Mouse (Mus musculus) neural tube, embryonic 11.5 days (tissue): ENCODE measurements around the gene F3. TPM values are rescaled to one million over a fixed set of nuclear protein-coding genes. Genes with fewer than 3 reads are reported as not detected.

Source experiments
- ATAC-seq: fragments of 200-750 bp; cut with Nextera tagmentation; 2 replicates; pipeline ENCODE4 v1.8.0; 2017; ENCODE audit warnings: moderate number of reproducible peaks, mild to moderate bottlenecking, moderate TSS enrichment, moderate library complexity; ENCODE audit not compliant: insufficient read depth, low FRiP score, low TSS enrichment
- DNase-seq: peaks from one replicate; pipeline ENCODE4 v3.0.0-alpha.2; 2015; ENCODE audit warnings: low spot score
- H3K27ac ChIP-seq: fragments of 300-500 bp; sonication (generic); 2 replicates; pipeline ENCODE4 v1.5.1; 2014; ENCODE audit warnings: low read depth, mild to moderate bottlenecking, low read length
- H3K27me3 ChIP-seq: fragments of 300-500 bp; sonication (generic); 2 replicates; pipeline ENCODE4 v1.6.1; 2014; ENCODE audit warnings: mild to moderate bottlenecking, low read length, mixed read lengths; ENCODE audit not compliant: control insufficient read depth, insufficient read depth
- H3K36me3 ChIP-seq: fragments of 300-500 bp; sonication (generic); 2 replicates; pipeline ENCODE4 v1.6.1; 2014; ENCODE audit warnings: mild to moderate bottlenecking, low read length, moderate library complexity, mixed read lengths; ENCODE audit not compliant: control insufficient read depth, insufficient read depth
- H3K4me1 ChIP-seq: fragments of 300-500 bp; sonication (generic); 2 replicates; pipeline ENCODE4 v1.6.1; 2014; ENCODE audit warnings: low read length, mixed read lengths; ENCODE audit not compliant: control insufficient read depth, insufficient read depth
- H3K4me2 ChIP-seq: fragments of 300-500 bp; sonication (generic); 2 replicates; pipeline ENCODE4 v1.6.1; 2014; ENCODE audit warnings: low read depth, mild to moderate bottlenecking, moderate library complexity
- H3K4me3 ChIP-seq: fragments of 300-500 bp; sonication (generic); 2 replicates; pipeline ENCODE4 v1.5.1; 2014; ENCODE audit warnings: low read depth, low read length
- H3K9ac ChIP-seq: fragments of 300-500 bp; sonication (generic); 2 replicates; pipeline ENCODE4 v1.6.1; 2014; ENCODE audit warnings: mild to moderate bottlenecking, low read length
- H3K9me3 ChIP-seq: fragments of 300-500 bp; sonication (generic); 2 replicates; pipeline ENCODE4 v1.6.1; 2016; ENCODE audit warnings: low read length; ENCODE audit not compliant: control insufficient read depth
- WGBS: fragments of 180-500 bp; shearing (Covaris S2); extraction: QIAGEN DNeasy Blood & Tissue Kit; methylation state at CpG from one replicate; pipeline ENCODE4 v1.1.7; 2014; 5-methylcytosine and 5-hydroxymethylcytosine counted together
- polyA plus RNA-seq: library from polyadenylated mRNA; unstranded; fragments of >200 nt; fragmentation: Nextera tagmentation; extraction: Ambion mirVana; gene quantifications from 2 replicates; pipeline ENCODE4 v1.2.1, GENCODE M21; 2014

Gene F3
- polyA plus RNA-seq, 1 experiment from 2014 or later = 8.2 TPM

DNA sequence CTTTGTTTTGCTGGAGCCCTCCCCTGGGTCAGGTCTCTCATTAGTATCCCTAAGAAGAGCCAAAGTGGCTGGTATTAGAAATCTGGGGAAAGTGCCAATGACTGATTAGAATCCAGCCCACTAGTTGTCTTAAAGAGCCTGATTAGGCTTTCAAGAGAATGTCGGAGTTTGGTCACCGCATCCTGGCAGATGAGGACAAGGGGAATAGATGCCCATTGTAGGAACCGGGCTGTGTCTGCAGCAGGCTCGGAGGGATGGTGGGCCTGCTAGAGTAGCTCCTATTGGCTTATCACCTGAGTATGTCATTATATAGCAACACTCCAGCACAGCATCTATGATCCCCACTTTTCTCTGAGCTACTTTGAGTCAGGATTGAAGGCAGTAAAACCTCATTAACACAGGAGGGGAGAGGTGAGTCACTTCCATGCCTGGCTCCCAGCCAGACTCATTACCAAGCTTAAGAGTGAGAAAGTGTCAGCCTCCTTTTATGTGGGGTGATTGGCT is 36.9 kb upstream of the F3 start:
- Histone ChIP-seq H3K36me3 (no peaks in the 10 kb centered on the region), H3K4me3 (no peak overlapping the region), H3K27ac (no peak overlapping the region), H3K9me3 (no peaks in the 10 kb centered on the region), H3K9ac (no peak overlapping the region), H3K27me3 (no peaks in the 10 kb centered on the region), H3K4me1 (no peaks in the 10 kb centered on the region), H3K4me2 (no peak overlapping the region)
- 59% methylated on average over 4 of the region's 4 CpGs for WGBS
- DNase-seq (no peak), ATAC-seq (no peak)

DNA sequence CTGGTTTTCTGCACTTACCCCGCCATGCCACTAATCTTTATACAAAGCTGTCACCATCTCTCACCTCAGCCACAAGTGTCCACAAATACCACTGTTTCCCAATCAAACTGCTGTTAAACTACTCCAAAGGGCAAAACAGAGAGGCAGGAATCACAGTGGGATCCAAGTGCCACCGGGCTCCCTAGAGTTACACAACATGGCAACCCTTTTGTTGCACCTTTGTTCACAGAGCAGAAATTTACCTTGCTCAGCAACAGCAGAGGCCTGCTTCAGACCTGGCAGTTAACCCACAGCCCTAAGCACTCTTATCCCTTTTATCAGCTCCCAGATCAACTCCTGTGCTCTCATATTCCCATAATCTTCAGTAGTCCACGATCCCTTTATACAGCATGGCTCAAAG is 35.6 kb upstream of the F3 start:
- 90% methylated on average over 3 of the region's 3 CpGs for WGBS
- DNase-seq (no peak), ATAC-seq (no peak)
- no peaks in the 10 kb centered on the region for H3K27me3 ChIP-seq
- H3K27ac ChIP-seq = no peak overlapping the region
- H3K9me3 ChIP-seq = no peaks in the 10 kb centered on the region
- H3K9ac ChIP-seq = no peak overlapping the region
- no peak overlapping the region for H3K4me3 ChIP-seq
- no peaks in the 10 kb centered on the region for H3K36me3 ChIP-seq
- no peaks in the 10 kb centered on the region for H3K4me1 ChIP-seq
- H3K4me2 ChIP-seq = no peak overlapping the region

DNA sequence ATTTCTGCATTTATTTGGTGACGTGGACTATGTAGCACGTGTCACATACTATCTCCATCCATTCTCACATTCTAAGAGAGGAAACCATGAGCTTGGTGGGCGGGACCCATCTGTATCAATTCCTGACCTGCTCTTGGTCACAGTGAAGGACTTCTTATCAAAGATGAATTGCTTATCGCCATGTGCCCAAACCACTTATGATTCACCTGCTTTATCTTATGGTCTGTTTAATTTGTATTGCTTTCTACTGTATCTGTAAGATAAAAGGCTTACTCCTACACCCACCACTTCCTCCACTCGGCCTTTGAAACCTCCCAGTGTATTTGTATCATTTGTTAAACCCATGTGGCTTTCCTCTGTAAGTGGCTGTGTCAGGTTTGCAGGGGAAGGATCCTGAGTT is 34.3 kb upstream of the F3 start:
- H3K27me3 ChIP-seq = no peaks in the 10 kb centered on the region
- H3K9ac ChIP-seq = no peak overlapping the region
- no peaks in the 10 kb centered on the region for H3K36me3 ChIP-seq
- no peaks in the 10 kb centered on the region for H3K9me3 ChIP-seq
- WGBS = 86% methylated on average over 5 of the region's 5 CpGs
- H3K4me2 ChIP-seq = no peak overlapping the region
- H3K27ac ChIP-seq = no peak overlapping the region
- DNase-seq (no peak), ATAC-seq (no peak)
- H3K4me3 ChIP-seq = no peak overlapping the region
- H3K4me1 ChIP-seq = no peaks in the 10 kb centered on the region

DNA sequence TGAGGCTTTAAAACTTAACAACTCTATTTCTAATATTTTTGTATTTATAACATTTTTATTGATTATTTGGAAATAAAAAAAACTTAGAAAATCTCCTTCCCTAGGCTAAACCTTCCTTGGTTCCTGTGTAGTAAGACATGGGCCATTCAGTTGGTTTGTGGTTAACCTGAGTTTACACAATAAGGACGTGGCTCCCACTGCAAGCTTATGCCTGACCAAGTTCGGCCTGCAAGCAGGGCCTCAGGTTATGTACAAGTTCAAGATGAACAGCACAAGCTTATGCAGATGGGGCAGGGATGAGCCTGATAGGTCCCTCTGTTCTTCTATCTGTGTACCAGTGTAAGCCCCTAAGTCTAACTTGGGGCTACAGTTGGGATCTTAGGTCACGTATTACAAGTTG is 33.6 kb upstream of the F3 start:
- Histone ChIP-seq H3K4me3 (no peak overlapping the region), H3K9ac (no peak overlapping the region), H3K27ac (no peak overlapping the region), H3K36me3 (no peaks in the 10 kb centered on the region), H3K9me3 (no peaks in the 10 kb centered on the region), H3K27me3 (no peaks in the 10 kb centered on the region), H3K4me2 (no peak overlapping the region), H3K4me1 (no peaks in the 10 kb centered on the region)
- ATAC-seq (no peak), DNase-seq (no peak)
- 95% methylated on average over 3 of the region's 3 CpGs for WGBS

DNA sequence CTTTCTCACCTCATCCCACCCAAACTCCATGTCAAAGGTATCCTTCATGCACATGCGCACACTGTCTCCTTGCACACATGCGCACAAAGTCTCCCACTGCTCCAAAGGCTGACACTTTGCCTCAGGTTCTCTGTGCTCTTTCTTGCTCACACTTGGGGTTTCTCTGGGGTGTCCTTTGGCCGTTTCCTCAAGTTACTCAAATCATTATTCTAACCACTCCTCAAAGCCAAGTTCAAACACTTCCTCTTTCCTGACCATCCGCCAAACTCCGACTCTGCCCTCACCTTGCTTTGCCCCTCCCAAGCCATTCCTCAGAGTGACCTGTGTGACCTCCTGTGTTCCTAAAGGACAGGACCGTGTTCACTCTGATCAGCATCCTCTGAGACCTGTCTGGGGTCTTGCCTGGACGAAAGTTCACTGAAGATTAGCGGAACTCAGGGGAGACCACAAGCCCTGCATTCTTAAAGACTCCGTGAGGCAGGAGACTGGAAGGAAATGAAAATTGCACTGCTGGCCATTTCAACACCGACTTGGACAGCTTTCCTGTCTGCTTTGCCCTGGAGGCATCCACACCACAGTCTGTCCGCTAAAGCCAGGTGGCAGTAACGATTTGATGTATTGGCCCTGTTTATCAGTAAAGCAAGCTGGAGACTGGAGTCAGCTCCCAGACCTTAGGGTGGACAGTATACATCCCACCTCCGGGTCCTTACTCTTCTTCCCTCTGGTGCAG is 30.2 kb upstream of the F3 start:
- H3K9ac ChIP-seq = no peak overlapping the region
- no peak for ATAC-seq
- WGBS = 80% methylated on average over 13 of the region's 13 CpGs

DNA sequence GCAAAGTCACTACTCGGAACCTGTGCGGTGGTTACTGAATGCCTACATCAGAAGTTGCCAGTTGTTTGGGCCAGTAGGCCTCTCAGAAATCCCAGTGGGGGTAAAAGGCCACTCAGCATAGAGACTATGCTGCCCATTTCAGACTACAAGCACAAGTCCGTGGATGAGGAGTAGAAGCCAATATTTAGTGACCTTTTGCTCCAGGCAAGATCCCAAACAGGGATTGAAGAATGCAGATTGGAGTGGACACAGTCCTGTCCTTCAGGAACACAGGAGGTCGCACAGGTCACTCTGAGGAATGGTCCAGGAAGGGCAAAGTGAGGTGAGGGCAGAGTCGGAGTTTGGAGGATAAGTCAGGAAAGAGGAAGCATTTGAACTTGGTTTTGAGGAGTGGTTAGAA is 29.6 kb upstream of the F3 start:
- H3K4me2 ChIP-seq = no peak overlapping the region
- no peaks in the 10 kb centered on the region for H3K9me3 ChIP-seq
- H3K4me3 ChIP-seq = no peak overlapping the region
- WGBS = 86% methylated on average over 5 of the region's 5 CpGs
- ATAC-seq (no peak), DNase-seq (no peak)
- 0 out of 2 replicates have a peak, but pooled peaks cover 2% of the 10 kb centered on the region for H3K4me1 ChIP-seq
- no peak overlapping the region for H3K9ac ChIP-seq
- no peaks in the 10 kb centered on the region for H3K36me3 ChIP-seq
- no peak overlapping the region for H3K27ac ChIP-seq
- H3K27me3 ChIP-seq = no peaks in the 10 kb centered on the region

More for the DNA sequence above, 30.2 kb upstream of the F3 start:
- no peak for DNase-seq
- H3K27me3 ChIP-seq = no peaks in the 10 kb centered on the region
- H3K4me1 ChIP-seq = no peaks in the 10 kb centered on the region
- no peak overlapping the region for H3K27ac ChIP-seq
- H3K4me2 ChIP-seq = no peak overlapping the region
- no peaks in the 10 kb centered on the region for H3K9me3 ChIP-seq
- H3K36me3 ChIP-seq = no peaks in the 10 kb centered on the region
- H3K4me3 ChIP-seq = no peak overlapping the region

GRCm38 (mm10) chr3:121697169-121697568 is 26.2 kb upstream of the F3 start:
- no peak for DNase-seq
- no peak for ATAC-seq
- H3K27ac ChIP-seq = no peak overlapping the region
- peaks cover 15% of the 10 kb centered on the region; the same call in 1 of the 2 replicates for H3K4me1 ChIP-seq
- no peak overlapping the region for H3K9ac ChIP-seq
- H3K4me2 ChIP-seq = no peak overlapping the region
- H3K9me3 ChIP-seq = no peaks in the 10 kb centered on the region
- WGBS = 92% methylated on average over 7 of the region's 7 CpGs
- H3K27me3 ChIP-seq = no peaks in the 10 kb centered on the region
- no peak overlapping the region for H3K4me3 ChIP-seq
- H3K36me3 ChIP-seq = no peaks in the 10 kb centered on the region

DNA sequence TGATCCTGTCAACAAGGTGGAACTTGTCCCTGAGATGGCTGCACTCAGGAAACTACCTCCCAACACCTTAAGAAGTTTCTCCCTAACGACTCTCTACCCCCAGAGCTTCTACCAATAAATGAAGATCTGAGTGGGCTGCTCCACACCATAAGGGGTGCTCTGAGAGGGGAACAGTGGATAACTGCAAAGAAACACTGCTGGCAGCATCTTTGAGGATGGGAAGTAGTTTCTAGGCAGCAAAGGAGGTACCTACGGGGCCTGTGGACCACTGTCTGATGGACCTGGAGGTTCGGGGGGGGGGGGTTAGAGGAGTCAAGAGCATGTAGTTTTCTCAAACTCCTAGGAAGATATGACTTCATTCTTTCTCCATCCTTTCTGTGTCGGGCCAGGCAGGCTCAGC is 23.9 kb upstream of the F3 start:
- Histone ChIP-seq H3K27ac (peak overlapping the region; percentile 82), H3K9me3 (no peaks in the 10 kb centered on the region), H3K9ac (no peak overlapping the region), H3K36me3 (no peaks in the 10 kb centered on the region), H3K4me2 (no peak overlapping the region), H3K4me3 (no peak overlapping the region), H3K27me3 (no peaks in the 10 kb centered on the region), H3K4me1 (peaks cover 18% of the 10 kb centered on the region; the same call in 1 of the 2 replicates)
- 70% methylated on average over 4 of the region's 4 CpGs for WGBS
- ATAC-seq (no peak), DNase-seq (no peak)

GRCm38 (mm10) chr3:121699849-121700248 is 23.5 kb upstream of the F3 start:
- no peak overlapping the region for H3K9ac ChIP-seq
- 70% methylated on average over 4 of the region's 4 CpGs for WGBS
- H3K27ac ChIP-seq = peak overlapping the region; percentile 82
- H3K36me3 ChIP-seq = no peaks in the 10 kb centered on the region
- H3K4me3 ChIP-seq = no peak overlapping the region
- ATAC-seq (peak; percentile 67), DNase-seq (peak; percentile 22)
- H3K4me1 ChIP-seq = peaks cover 18% of the 10 kb centered on the region; the same call in 1 of the 2 replicates
- peak overlapping the region; percentile 29; the same call in 1 of the 2 replicates for H3K4me2 ChIP-seq
- no peaks in the 10 kb centered on the region for H3K27me3 ChIP-seq
- no peaks in the 10 kb centered on the region for H3K9me3 ChIP-seq
